Mouse (Mus musculus): ENCODE data around the gene Egfl7. TPM values are rescaled to one million over a fixed set of nuclear protein-coding genes. Genes with fewer than 3 reads are reported as not detected.
A peak's percentile ranks its signal among the peaks of the same experiment; 100 is the strongest.

The Egfl7 gene
- total RNA-seq, 2 experiments from 2014 or later: 224 to 237 TPM

- peak in 1 of 2 experiments; percentile 11 for DNase-seq
- intact Hi-C loops (cut with DNase I): no loop called here
Observed at GRCm38 (mm10) chr2:26590282-26590681, 10.5 kb downstream of the Egfl7 start.

GRCm38 (mm10) chr2:26590962-26591361 is 11.1 kb downstream of the Egfl7 start:
- intact Hi-C loops (cut with DNase I): no loop called here
- DNase-seq: no peak

GRCm38 (mm10) chr2:26591416-26591815 is 11.6 kb downstream of the Egfl7 start:
- DNase-seq: no peak

GRCm38 (mm10) chr2:26593211-26594021 is 13.6 kb downstream of the Egfl7 start:
- DNase-seq: no peak
- intact Hi-C loops (cut with DNase I): no loop called here

More at GRCm38 (mm10) chr2:26591416-26591815, 11.6 kb downstream of the Egfl7 start:
- intact Hi-C loops (cut with DNase I): no loop called here

- intact Hi-C loops (cut with DNase I): no loop called here
- peak; percentile 66 to 77 for DNase-seq
Observed at GRCm38 (mm10) chr2:26594022-26594346, 14.2 kb downstream of the Egfl7 start.

GRCm38 (mm10) chr2:26594461-26594933 is 14.7 kb downstream of the Egfl7 start:
- no peak for DNase-seq
- intact Hi-C loops (cut with DNase I): no loop called here

- intact Hi-C loops (cut with DNase I): no loop called here
- no peak for DNase-seq
Observed at GRCm38 (mm10) chr2:26594934-26595724, 15.3 kb downstream of the Egfl7 start.

- no peak for DNase-seq
- intact Hi-C loops (cut with DNase I): no loop called here
Observed at GRCm38 (mm10) chr2:26595725-26596435, 16.1 kb downstream of the Egfl7 start.

GRCm38 (mm10) chr2:26596898-26597297 is 17.1 kb downstream of the Egfl7 start:
- intact Hi-C loops (cut with DNase I): no loop called here

GRCm38 (mm10) chr2:26597810-26598209 is 18.0 kb downstream of the Egfl7 start:
- intact Hi-C loops (cut with DNase I): no loop called here

More at GRCm38 (mm10) chr2:26596898-26597297, 17.1 kb downstream of the Egfl7 start:
- no peak for DNase-seq

GRCm38 (mm10) chr2:26598462-26598861 is 18.6 kb downstream of the Egfl7 start:
- intact Hi-C loops (cut with DNase I): no loop called here
- DNase-seq: no peak

More at GRCm38 (mm10) chr2:26597810-26598209, 18.0 kb downstream of the Egfl7 start:
- DNase-seq: no peak

GRCm38 (mm10) chr2:26599965-26600364 is 20.2 kb downstream of the Egfl7 start:
- intact Hi-C loops (cut with DNase I): no loop called here

GRCm38 (mm10) chr2:26600664-26601063 is 20.9 kb downstream of the Egfl7 start:
- DNase-seq: no peak

More at GRCm38 (mm10) chr2:26599965-26600364, 20.2 kb downstream of the Egfl7 start:
- DNase-seq: no peak

GRCm38 (mm10) chr2:26601595-26601994 is 21.8 kb downstream of the Egfl7 start:
- intact Hi-C loops (cut with DNase I): no loop called here
- DNase-seq: no peak

More at GRCm38 (mm10) chr2:26600664-26601063, 20.9 kb downstream of the Egfl7 start:
- intact Hi-C loops (cut with DNase I): no loop called here

GRCm38 (mm10) chr2:26602631-26603030 is 22.8 kb downstream of the Egfl7 start:
- no peak for DNase-seq
- intact Hi-C loops (cut with DNase I): no loop called here

- DNase-seq: no peak
- intact Hi-C loops (cut with DNase I): no loop called here
Observed at GRCm38 (mm10) chr2:26603159-26603558, 23.3 kb downstream of the Egfl7 start.

GRCm38 (mm10) chr2:26603720-26604671 is 24.2 kb downstream of the Egfl7 start, which contains the start of gene Agpat2:
Agpat2 (minus strand) TSS chr2:26604417.
- intact Hi-C loops (cut with DNase I): no loop called here
- peak; percentile 83 to 85 for DNase-seq

GRCm38 (mm10) chr2:26605331-26605730 is 25.5 kb downstream of the Egfl7 start:
- no peak for DNase-seq
- intact Hi-C loops (cut with DNase I): no loop called here

- intact Hi-C loops (cut with DNase I): loop anchor here (2.0 kb wide), 1 partner anchor 32 kb away; no protein-coding TSS in a partner anchor
- no peak for DNase-seq
Observed at GRCm38 (mm10) chr2:26606579-26606978, 26.8 kb downstream of the Egfl7 start.
